Mouse (Mus musculus) right cerebral cortex, postnatal 10 days (tissue): ENCODE results near the gene Rps6ka1.

ENCODE experiments used
- DNase-seq, 2 experiments: peaks; one replicate each; pipeline ENCODE4 v3.0.0; 2021; ENCODE audit warnings: low spot score in 2 of 2

Rps6ka1 gene

GRCm38 (mm10) chr4:133825731-133826130 is 61.9 kb downstream of the Rps6ka1 start:
- no peak for DNase-seq

- no peak for DNase-seq
Measured at GRCm38 (mm10) chr4:133820806-133821560, 66.6 kb downstream of the Rps6ka1 start.

- no peak for DNase-seq
Measured at GRCm38 (mm10) chr4:133820166-133820565, 67.4 kb downstream of the Rps6ka1 start.

GRCm38 (mm10) chr4:133817356-133817755 is 70.2 kb downstream of the Rps6ka1 start:
- no peak for DNase-seq

GRCm38 (mm10) chr4:133816504-133816875 is 71.1 kb downstream of the Rps6ka1 start:
- DNase-seq = no peak

- DNase-seq = no peak
Measured at GRCm38 (mm10) chr4:133815635-133816503, 71.7 kb downstream of the Rps6ka1 start.

GRCm38 (mm10) chr4:133814804-133815515 is 72.6 kb downstream of the Rps6ka1 start:
- no peak for DNase-seq

GRCm38 (mm10) chr4:133813992-133814803 is 73.4 kb downstream of the Rps6ka1 start:
- DNase-seq = peak; percentile 89 to 90

GRCm38 (mm10) chr4:133813174-133813991 is 74.2 kb downstream of the Rps6ka1 start:
- DNase-seq = peak; percentile 95

GRCm38 (mm10) chr4:133804401-133805263 is 83.0 kb downstream of the Rps6ka1 start:
- DNase-seq = peak; percentile 37 to 38

- DNase-seq = no peak
Measured at GRCm38 (mm10) chr4:133800589-133800988, 87.0 kb downstream of the Rps6ka1 start.
